Mouse (Mus musculus): ENCODE results near the gene Capn7.

GRCm38 (mm10) chr14:31403556-31403955, 67.1 kb downstream of the Capn7 start:
- TF ChIP-seq POLR2A (IDR thresholded peaks at IDR 0.05; ENCODE audit: insufficient read depth, low read depth, low read length) (no peak), CTCF (IDR thresholded peaks at IDR 0.05; ENCODE audit: insufficient read depth, low read depth, low read length) (no peak)

Data from olfactory bulb, adult 2 months (tissue).